Mouse (Mus musculus) limb, embryonic 10.5 days (tissue): ENCODE data around the gene Rhou. TPM values are rescaled to one million over a fixed set of nuclear protein-coding genes. Genes with fewer than 3 reads are reported as not detected.

ENCODE experiments used
- DNase-seq: peaks from one replicate; pipeline ENCODE4 v3.0.0-alpha.2; 2017; ENCODE audit warnings: low spot score
- H3K27ac ChIP-seq: fragments of 300-500 bp; sonication (generic); 2 replicates; pipeline ENCODE4 v1.5.1; 2016; ENCODE audit warnings: mild to moderate bottlenecking
- H3K27me3 ChIP-seq: fragments of 300-500 bp; sonication (generic); 2 replicates; pipeline ENCODE4 v1.6.1; 2016; ENCODE audit warnings: low read depth, mild to moderate bottlenecking; ENCODE audit not compliant: poor library complexity, severe bottlenecking
- H3K36me3 ChIP-seq: fragments of 300-500 bp; sonication (generic); 2 replicates; pipeline ENCODE4 v1.6.1; 2016; ENCODE audit warnings: mild to moderate bottlenecking, moderate library complexity
- H3K4me1 ChIP-seq: fragments of 300-500 bp; sonication (generic); 2 replicates; pipeline ENCODE4 v1.6.1; 2016
- H3K4me3 ChIP-seq: fragments of 300-500 bp; sonication (generic); 2 replicates; pipeline ENCODE4 v1.5.1; 2016; ENCODE audit warnings: mild to moderate bottlenecking, moderate library complexity
- H3K9me3 ChIP-seq: fragments of 300-500 bp; sonication (generic); replicated peaks from 2 replicates; pipeline ENCODE4 v1.6.1; 2016; ENCODE audit warnings: mild to moderate bottlenecking
- WGBS: fragments of 180-500 bp; shearing (Covaris S2); methylation state at CpG from one replicate; pipeline ENCODE4 v1.1.7; 2016; 5-methylcytosine and 5-hydroxymethylcytosine counted together
- polyA plus RNA-seq: library from polyadenylated mRNA; unstranded; fragments of >200 nt; fragmentation: Nextera tagmentation; extraction: Ambion mirVana; gene quantifications from 2 replicates; pipeline ENCODE4 v1.2.1, GENCODE M21; 2016

Rhou gene
- polyA plus RNA-seq, 1 experiment from 2014 or later = 6.7 TPM

DNA sequence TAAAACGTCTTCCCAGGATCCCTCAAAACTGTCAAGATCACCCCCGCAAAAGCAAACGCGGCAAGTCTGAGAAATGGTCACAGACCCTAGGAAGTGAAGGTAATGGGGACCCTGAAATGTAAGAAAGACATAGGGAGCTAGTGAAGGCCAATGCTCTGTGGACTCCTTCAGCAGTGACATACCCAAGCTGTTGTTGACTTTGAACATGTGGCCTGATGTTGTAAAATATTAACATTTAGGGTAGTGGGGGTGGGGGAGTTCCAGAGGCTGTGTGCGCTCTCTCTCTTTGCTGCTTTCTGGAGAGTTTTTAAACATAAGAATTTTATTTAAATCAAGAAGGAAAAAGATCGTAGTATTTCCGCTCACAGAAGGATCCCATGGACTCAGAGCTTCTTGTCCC is 29.6 kb downstream of the Rhou start:
- Histone ChIP-seq H3K4me1 (peaks cover 19% of the 10 kb centered on the region), H3K27ac (no peak overlapping the region), H3K27me3 (no peaks in the 10 kb centered on the region), H3K36me3 (no peaks in the 10 kb centered on the region), H3K9me3 (no peaks in the 10 kb centered on the region; the same call in 1 of the 2 replicates), H3K4me3 (no peak overlapping the region)
- 57% methylated on average over 7 of the region's 7 CpGs for WGBS
- no peak for DNase-seq

DNA sequence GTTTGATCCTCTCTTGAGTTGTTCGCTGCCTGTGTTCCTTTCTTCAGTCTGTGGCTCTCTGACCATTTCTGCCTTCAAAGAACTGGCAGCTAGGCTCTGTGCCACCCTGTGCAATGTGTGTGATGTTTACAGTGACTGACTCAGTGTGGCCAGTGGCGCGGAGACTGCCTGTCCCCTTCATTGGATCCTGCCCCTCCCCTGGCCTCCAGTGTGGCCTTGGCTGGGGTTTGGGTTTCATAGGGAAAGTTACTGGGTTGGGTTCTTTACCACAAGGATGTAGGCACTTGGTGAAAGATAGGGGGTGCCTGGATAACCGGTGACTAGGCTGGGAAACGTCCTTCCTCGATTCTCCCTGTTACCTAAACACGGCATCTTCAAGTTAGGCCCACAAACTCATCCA is 31.1 kb downstream of the Rhou start:
- 81% methylated on average over 7 of the region's 7 CpGs for WGBS
- DNase-seq = no peak
- Histone ChIP-seq H3K4me1 (peaks cover 21% of the 10 kb centered on the region), H3K27ac (no peak overlapping the region), H3K27me3 (no peaks in the 10 kb centered on the region; the same call in 1 of the 2 replicates), H3K4me3 (no peak overlapping the region), H3K36me3 (no peaks in the 10 kb centered on the region), H3K9me3 (no peaks in the 10 kb centered on the region; the same call in 1 of the 2 replicates)

DNA sequence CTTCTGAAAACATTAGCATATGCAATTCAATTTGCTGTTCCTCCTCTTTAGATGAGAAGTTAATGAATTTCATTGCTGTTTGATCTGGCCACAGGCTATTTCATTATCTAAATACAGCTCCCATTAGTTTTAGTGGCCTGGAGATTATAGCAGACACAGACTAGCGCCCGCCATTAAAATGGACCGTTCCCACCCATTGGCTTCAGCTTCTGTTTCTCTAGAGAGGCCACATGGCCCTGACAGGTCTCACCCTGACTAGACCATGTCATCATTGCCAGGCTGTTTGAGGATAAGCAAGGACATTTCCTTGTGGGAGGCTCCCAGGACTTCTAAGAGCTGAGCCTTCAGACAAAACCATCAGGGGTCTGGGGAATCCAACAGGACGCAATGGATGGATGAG is 31.7 kb downstream of the Rhou start:
- Histone ChIP-seq H3K27me3 (peaks cover 3% of the 10 kb centered on the region; the same call in 1 of the 2 replicates), H3K9me3 (no peaks in the 10 kb centered on the region), H3K4me1 (peaks cover 21% of the 10 kb centered on the region), H3K27ac (no peak overlapping the region), H3K4me3 (no peak overlapping the region), H3K36me3 (no peaks in the 10 kb centered on the region)
- DNase-seq = no peak
- 61% methylated on average over 4 of the region's 4 CpGs for WGBS

DNA sequence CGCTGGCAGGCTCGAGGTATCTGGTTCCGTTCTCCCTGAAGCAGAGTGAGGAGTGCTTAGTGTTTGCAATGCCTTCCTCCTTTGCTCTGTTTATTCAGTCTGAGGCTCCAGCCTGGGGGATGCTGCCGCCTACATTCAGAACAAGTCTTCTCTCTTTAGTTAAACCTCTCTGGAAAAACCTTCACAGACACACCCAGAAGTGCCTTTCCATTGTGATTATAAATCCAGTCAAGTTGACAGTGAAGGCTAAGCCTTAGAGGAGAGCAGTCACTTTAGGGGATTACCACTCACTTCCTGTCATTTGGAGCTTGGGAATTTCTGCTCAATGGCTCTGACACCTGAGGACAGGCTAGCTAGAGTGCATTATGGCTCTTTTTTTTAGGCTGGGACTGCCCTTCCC is 34.1 kb downstream of the Rhou start:
- no peak overlapping the region for H3K27ac ChIP-seq
- WGBS = 50% methylated on average over 4 of the region's 4 CpGs

DNA sequence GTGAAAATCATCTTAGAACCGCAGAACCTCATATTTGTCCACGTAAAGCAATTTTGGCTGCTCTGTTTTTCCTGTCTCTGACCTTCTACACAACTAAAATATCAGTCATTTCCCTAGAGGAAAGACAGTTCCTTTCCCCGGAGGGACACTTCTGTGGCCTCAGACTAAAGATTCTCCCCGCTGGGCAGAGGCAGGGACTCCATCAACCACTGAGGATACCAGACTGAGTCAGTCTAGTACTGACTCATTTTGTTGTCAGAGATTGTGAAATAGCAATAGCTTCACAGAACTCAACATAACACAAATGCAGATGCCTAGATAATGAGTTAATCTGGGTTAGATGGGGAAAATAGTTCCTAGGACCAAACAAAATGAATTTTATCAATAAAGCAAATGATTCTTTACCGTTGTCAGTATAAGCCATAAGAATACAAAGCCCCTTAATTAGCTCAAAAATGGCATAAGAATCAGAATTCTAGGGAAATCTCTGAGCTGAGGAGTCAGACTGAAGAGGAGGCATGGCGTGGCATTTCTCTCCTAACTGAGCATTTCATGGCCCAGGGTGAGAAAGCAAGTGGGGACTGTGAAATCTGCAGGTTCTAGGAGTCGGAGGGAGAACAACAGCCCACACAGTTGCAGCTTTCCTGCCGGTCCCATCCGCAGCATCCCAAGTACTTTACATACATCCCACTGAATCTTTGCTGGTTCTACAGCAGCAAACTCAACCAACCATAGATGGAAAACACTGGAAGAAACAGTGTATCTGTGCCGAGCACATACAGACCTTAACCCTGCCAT is 38.6 kb downstream of the Rhou start:
- Histone ChIP-seq H3K27ac (no peak overlapping the region), H3K36me3 (no peaks in the 10 kb centered on the region), H3K4me3 (no peak overlapping the region), H3K9me3 (no peaks in the 10 kb centered on the region), H3K27me3 (peaks cover 3% of the 10 kb centered on the region; the same call in 1 of the 2 replicates), H3K4me1 (peaks cover 10% of the 10 kb centered on the region; the same call in 1 of the 2 replicates)
- no peak for DNase-seq
- WGBS = 89% methylated on average over 10 of the region's 10 CpGs

More for the DNA sequence above, 34.1 kb downstream of the Rhou start:
- Histone ChIP-seq H3K4me1 (peaks cover 11% of the 10 kb centered on the region), H3K27me3 (peaks cover 3% of the 10 kb centered on the region; the same call in 1 of the 2 replicates), H3K4me3 (no peak overlapping the region), H3K9me3 (no peaks in the 10 kb centered on the region), H3K36me3 (no peaks in the 10 kb centered on the region)
- no peak for DNase-seq

DNA sequence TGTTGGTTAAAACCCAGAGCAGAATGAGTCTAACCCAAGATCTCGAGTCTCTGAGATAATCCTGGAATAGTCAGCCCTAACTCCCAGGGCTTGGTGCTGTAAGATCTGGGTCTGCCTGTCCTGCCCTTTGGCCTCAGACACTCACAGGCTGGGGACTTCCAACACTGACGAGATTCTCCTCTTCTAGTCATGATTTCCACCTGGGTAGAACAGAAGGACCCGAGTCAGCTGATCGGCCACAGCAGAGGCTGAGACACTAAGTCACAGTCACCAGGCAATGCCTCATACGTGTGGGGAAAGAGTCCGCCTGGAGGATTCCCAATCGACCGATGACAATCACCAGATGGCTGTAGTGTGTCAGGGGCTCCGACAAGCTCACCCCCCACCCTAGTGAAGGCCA is 42.4 kb downstream of the Rhou start:
- Histone ChIP-seq H3K27ac (no peak overlapping the region), H3K27me3 (no peaks in the 10 kb centered on the region), H3K4me1 (peaks cover 18% of the 10 kb centered on the region), H3K4me3 (no peak overlapping the region), H3K9me3 (no peaks in the 10 kb centered on the region), H3K36me3 (no peaks in the 10 kb centered on the region)
- no peak for DNase-seq
- WGBS = 61% methylated on average over 9 of the region's 9 CpGs

DNA sequence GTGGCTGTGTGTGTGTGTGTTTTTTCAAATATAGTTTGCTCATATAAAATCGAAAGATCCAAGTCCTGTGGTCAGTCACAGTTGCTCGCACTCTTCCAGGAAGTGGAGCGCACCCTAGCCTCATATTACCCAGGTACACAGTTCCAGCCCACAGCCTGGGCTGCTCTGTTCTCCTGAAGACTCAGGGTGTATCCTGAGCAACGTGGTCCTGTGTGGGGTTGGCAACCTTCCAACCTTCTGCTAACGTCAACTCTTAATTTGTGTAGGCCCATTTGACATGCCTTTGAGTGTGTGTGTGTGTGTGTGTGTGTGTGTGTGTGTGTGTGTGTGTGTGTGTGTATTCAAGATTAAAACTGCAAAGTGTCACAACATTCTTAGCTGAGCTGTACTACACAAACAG is 43.6 kb downstream of the Rhou start:
- peaks cover 29% of the 10 kb centered on the region for H3K4me1 ChIP-seq
- H3K9me3 ChIP-seq = no peaks in the 10 kb centered on the region
- no peaks in the 10 kb centered on the region for H3K36me3 ChIP-seq
- H3K27ac ChIP-seq = no peak overlapping the region
- no peak overlapping the region for H3K4me3 ChIP-seq
- H3K27me3 ChIP-seq = no peaks in the 10 kb centered on the region
- WGBS = 84% methylated on average over 5 of the region's 5 CpGs
- DNase-seq = no peak

DNA sequence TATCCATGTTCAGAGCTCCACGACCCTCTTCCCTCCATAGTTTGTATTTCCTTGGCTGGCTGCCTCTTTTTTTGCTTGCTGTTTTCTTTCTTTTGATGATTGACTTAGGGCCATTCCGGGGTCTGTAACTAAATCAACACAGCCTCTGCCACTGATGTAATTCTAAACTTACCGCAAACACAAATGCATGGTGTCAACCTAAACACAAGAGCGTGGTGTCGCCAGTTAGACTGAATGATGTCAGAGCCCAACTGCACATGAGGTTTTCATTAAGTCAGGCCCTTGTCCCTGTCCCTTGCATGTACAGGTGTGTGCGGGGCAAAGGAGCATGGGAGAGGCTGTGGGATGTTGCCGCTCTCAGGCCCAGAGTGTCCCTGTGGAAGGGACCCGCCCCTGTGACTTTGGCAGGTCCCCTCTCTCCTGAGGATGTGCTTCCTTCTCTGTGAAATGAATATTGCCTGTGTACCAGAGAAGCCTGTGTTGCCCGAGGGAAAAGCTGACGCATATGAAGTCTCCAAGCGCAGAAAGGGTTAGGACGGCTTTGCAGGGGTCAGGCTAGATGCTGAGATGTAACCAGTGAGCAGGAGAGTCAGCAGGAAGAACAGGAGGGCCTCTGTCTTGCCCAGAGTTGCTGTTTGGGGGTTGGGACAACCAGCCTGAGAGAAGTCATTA is 46.8 kb downstream of the Rhou start:
- WGBS = 57% methylated on average over 12 of the region's 12 CpGs
- peaks cover 33% of the 10 kb centered on the region for H3K4me1 ChIP-seq
- H3K27ac ChIP-seq = peak overlapping the region; percentile 21
- H3K36me3 ChIP-seq = no peaks in the 10 kb centered on the region
- no peaks in the 10 kb centered on the region for H3K27me3 ChIP-seq
- H3K9me3 ChIP-seq = no peaks in the 10 kb centered on the region
- DNase-seq = peak; percentile 47
- H3K4me3 ChIP-seq = no peak overlapping the region

DNA sequence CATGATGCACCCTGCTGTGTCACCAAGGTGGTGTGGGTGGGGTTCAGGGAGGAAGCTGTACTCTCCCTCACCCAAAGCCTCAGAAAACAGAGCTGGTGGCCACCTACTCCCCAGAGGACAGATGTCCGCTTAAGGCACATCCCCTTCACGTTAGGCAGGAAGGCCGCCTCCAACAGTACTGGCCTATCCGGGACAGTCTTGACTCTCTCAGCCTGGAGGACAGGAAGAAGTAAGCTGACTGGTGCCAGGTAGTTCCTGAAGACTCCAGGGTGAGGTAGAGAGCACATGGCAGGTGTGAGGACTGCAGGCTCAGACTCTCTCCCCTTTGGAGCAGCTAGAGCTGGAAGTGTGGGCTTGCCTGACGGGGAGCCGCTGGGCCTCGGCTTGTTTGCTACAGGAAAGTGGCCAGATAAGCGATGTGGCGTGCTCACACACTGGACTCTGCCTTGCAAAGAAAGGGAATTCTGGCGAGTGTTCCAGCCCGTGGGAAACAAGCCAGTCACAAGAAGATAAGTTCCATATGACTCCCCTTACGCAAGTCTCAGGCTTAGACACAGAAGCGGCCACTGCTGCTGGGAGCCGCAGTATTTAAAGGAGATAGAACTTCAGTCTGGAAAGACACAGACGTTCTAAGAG is 48.3 kb downstream of the Rhou start:
- no peak for DNase-seq
- Histone ChIP-seq H3K27ac (peak overlapping the region; percentile 61), H3K4me1 (peaks cover 33% of the 10 kb centered on the region), H3K36me3 (no peaks in the 10 kb centered on the region), H3K4me3 (no peak overlapping the region), H3K27me3 (no peaks in the 10 kb centered on the region), H3K9me3 (no peaks in the 10 kb centered on the region)
- WGBS = 76% methylated on average over 15 of the region's 15 CpGs

DNA sequence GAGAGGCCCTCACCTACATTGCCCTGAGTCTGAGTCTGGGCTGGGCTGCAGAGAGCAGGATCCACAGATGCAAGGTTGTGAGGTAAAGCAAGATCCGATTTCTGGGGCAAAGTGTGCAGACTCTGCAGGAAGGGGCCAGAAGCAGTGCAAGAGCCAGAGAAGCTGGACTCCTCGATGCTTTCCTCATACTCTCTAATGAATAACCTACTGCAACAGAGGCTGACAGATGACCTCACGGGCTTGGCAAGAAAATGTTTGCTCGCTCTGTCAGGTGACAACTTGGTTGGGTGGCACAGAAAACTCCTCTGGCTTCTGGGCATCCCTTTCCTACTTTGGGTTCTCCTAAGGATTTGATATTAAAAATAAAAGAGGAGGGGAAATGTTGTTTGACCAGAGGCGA is 51.6 kb downstream of the Rhou start:
- DNase-seq = no peak
- Histone ChIP-seq H3K27me3 (no peaks in the 10 kb centered on the region), H3K27ac (no peak overlapping the region), H3K4me1 (peaks cover 31% of the 10 kb centered on the region), H3K4me3 (no peak overlapping the region), H3K36me3 (no peaks in the 10 kb centered on the region), H3K9me3 (no peaks in the 10 kb centered on the region)
- 82% methylated on average over 5 of the region's 5 CpGs for WGBS

DNA sequence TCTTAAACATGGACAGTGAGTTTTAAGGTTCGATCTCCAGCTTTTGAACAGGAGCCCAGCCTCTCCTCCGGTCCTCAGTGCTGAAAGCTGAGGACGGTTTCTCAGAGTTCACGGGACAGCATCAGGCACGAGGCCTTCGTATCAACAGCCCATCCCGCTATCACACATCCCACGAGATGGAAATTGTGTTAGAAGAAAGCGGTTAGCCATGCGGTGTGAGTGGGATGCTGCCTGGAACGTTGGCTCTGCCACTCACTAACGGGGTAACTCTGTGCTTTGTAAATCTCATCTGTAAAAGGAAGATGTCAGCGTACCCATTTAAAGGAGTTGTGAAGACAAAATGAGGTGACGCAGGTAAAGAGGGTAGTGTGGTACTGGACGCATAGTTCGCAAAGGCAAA is 53.4 kb downstream of the Rhou start:
- WGBS = 89% methylated on average over 16 of the region's 16 CpGs
- no peak for DNase-seq

DNA sequence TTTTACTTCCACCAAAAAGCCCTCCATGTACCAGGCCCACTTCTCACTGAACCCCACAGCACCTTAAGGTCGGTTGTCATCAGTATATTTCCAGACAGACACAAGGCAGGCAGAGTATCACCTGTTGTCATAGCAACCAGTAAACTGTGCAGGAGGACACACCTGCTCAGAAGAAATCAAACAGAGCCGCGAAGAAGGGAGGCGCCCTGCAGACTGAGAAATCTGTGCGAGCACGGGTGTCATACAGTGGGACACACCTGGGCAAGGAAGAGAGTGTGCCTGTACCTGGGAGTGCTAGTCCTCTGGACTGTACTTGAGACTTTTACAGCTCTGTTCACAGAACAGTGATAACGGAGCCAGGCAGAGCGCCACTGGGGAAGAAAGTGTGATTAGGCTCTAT is 55.0 kb downstream of the Rhou start:
- H3K36me3 ChIP-seq = no peaks in the 10 kb centered on the region
- H3K4me1 ChIP-seq = peaks cover 13% of the 10 kb centered on the region
- no peak for DNase-seq
- H3K9me3 ChIP-seq = no peaks in the 10 kb centered on the region
- H3K27ac ChIP-seq = no peak overlapping the region
- H3K27me3 ChIP-seq = no peaks in the 10 kb centered on the region
- 73% methylated on average over 8 of the region's 8 CpGs for WGBS
- no peak overlapping the region for H3K4me3 ChIP-seq

More for the DNA sequence above, 53.4 kb downstream of the Rhou start:
- Histone ChIP-seq H3K9me3 (no peaks in the 10 kb centered on the region), H3K36me3 (no peaks in the 10 kb centered on the region), H3K27ac (no peak overlapping the region), H3K4me3 (no peak overlapping the region), H3K4me1 (peaks cover 18% of the 10 kb centered on the region), H3K27me3 (no peaks in the 10 kb centered on the region)

DNA sequence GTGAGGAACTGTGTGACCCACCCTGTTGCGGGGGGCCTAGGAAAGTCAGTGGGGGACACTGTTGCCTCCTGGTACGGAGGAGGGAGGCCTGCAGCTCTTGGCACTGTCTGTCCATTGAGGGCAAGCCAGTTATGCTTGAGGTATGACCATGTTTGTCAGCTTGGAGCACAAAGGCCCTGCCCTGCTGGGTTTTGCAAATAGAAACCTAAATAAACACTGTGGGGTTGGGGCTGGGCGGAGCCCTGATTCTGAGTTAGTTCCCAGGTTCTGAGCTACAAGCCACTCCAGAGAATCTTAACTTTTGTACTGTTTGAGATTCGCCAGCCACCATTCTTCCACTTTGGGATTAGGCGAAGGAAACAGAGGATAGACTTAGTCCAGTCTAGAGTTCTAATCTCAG is 56.6 kb downstream of the Rhou start:
- 89% methylated on average over 5 of the region's 5 CpGs for WGBS
- Histone ChIP-seq H3K27me3 (no peaks in the 10 kb centered on the region), H3K4me3 (no peak overlapping the region), H3K4me1 (peaks cover 16% of the 10 kb centered on the region), H3K9me3 (no peaks in the 10 kb centered on the region), H3K36me3 (no peaks in the 10 kb centered on the region), H3K27ac (peak overlapping the region; percentile 26; the same call in 1 of the 2 replicates)
- no peak for DNase-seq
